Mouse (Mus musculus) lung, adult 18-20 months (tissue): ENCODE measurements at regions not wholly inside any gene's neighbourhood (a gene's known extent, or its start where the extent isn't known, plus 50 kb on each side); places are given as distances from the start of the nearest gene placed in this dataset.
A peak's percentile ranks its signal among the peaks of the same experiment; 100 is the strongest.
"Not testable (repeated sequence)": the region's sequence is repeated elsewhere in the genome, so short reads cannot be mapped to it uniquely, and the experiment has no call there.

ENCODE experiments used
- DNase-seq, 2 experiments: peaks; one replicate each; pipeline ENCODE4 v3.0.0; 2022; ENCODE audit warnings: mixed read lengths in 2 of 2

DNA sequence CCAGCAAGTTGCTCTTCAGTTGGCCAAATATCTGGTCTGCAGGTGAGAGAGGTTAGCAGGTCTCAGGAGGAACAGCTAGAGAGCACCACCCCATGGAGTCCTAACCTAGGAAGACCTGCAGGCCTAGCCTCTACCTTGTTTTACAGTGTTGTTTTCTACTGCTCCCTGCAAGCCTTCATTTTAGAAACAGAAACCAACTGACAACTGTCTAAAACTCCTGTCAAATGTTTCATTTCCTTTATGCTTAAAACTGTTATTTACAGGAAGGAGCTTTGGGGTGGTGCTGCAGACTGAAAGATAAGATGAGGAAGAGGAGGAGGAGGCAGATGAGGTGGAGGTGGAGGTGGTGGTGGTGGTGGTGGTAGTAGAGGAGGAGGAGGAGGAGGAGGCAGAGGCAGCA lies 96.6 kb upstream of the Selenop start:
- no peak for DNase-seq

- no peak for DNase-seq
These were observed 94.3 kb upstream of the Selenop start for GRCm38 (mm10) chr15:3174072-3174471.

GRCm38 (mm10) chr15:3174848-3175247 lies 93.5 kb upstream of the Selenop start:
- no peak for DNase-seq

DNA sequence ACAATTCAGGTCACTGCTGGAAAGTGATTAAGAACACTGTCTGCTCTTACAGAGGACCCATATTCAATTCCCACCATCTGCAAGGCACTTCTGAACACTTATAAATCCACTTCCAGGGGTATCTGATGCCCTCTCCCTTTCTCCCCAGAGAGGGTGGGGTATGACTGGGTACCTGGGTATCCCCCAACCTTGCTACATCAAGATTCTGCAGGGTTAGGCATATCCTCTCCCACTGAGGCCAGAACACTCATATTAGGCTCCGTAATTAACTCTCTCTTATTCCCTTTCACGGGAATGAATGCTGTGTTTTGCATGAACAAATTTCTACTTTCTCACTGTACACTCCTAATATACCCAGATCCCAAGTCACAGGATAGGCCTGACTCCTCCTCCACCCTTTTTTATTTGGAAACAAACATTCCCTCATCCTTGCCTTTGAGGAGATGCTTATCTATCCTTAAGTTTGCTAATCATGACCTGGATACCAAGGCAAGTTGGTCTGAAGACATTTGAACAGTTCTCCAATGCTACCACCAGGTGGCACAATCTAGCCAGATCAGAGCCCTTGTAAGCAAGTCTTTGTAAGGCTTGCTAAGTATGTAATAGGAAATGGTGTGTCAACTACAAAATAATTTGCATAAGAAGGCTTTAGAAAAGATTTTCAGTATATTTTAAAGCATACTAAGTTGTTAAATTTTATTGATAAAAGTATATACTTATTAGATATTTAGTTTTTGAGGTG lies 66.3 kb upstream of the Selenop start:
- peak; percentile 44 to 67 for DNase-seq

- no peak for DNase-seq
These were observed 62.8 kb upstream of the Selenop start for GRCm38 (mm10) chr15:3205522-3205921.

DNA sequence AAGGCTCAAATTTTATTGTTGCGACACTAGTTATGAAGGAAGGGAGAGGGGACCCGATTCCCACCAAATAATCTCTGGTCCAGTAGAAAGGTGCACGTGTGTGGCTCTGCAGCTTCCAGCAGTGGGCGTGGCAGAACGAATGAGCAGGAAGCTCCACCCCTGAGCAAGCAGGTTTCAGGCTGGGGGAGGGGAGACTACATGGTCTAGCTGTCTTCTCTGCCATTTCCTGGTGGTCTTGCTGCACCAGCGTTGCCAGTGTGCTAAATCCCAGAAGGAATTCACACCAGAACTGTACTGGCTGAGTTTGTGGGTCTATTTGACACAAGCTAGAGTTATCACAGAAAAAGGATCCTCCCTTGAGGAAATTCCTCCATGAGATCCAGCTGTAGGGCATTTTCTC lies 62.3 kb upstream of the Selenop start:
- not testable (repeated sequence) for DNase-seq

DNA sequence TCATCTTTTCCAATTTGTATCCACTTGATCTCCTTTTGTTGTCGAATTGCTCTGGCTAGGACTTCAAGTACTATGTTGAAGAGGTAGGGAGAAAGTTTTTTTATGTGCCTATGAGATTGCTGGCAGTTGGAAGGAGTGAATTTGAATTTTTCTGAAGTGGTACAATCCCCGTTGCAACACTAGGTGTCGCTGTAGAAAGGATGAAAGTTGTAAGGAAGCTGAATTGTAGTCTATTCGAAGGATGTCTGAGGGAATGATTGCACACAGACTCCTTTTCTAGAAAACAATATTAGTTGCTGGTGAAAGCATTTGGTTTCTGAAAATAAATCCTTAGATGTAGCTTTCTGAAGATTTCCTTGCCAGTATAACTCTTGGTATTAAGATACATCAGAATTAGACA lies 54.6 kb upstream of the Selenop start:
- peak; percentile 37 to 66 for DNase-seq

DNA sequence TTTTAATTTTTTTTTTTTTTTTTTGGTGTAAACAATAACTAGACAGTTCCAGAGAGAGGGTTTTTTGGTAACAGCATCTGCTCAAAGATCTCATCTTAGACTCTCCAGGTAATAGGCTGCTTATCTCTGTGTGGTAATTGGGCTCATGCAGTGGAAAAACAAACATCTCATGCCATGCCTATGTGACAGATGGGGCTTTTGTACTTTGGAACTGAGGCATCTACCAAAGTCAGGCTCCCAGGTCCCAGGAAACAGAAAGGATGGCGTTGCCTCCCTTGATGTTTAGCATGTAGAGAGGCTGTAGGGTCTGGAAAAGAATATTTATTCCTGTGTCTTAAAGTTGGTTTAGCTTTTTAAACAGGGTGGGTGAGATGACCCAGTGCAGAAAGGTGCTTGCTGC lies 53.1 kb upstream of the Selenop start:
- DNase-seq: no peak
